Mouse (Mus musculus): ENCODE data around the gene Gm9970. TPM values are rescaled to one million over a fixed set of nuclear protein-coding genes. Genes with fewer than 3 reads are reported as not detected.

Gm9970 gene
- polyA plus RNA-seq, 1 experiment, result not detected

GRCm38 (mm10) chr5:31198170-31198569 lies 42.9 kb downstream of the Gm9970 start:
- TF ChIP-seq CTCF (IDR thresholded peaks at IDR 0.05; ENCODE audit: extremely low read depth, insufficient read depth, low read length) (no peak), POLR2A (IDR thresholded peaks at IDR 0.05; ENCODE audit: extremely low read depth, insufficient read depth, low read length) (peak; percentile 5; the same call in 1 of the 2 replicates)
- H3K4me3 ChIP-seq (ENCODE audit: insufficient read depth, low read length), result no peak overlapping the region
- no peak overlapping the region for H3K27ac ChIP-seq (ENCODE audit: insufficient read depth, low read length)
- peaks cover 2% of the 10 kb centered on the region; the same call in 1 of the 2 replicates for H3K4me1 ChIP-seq (ENCODE audit: control insufficient read depth, insufficient read depth, low read length)

- Histone ChIP-seq H3K27ac (ENCODE audit: insufficient read depth, low read length) (no peak overlapping the region), H3K4me1 (ENCODE audit: control insufficient read depth, insufficient read depth, low read length) (peaks cover 2% of the 10 kb centered on the region; the same call in 1 of the 2 replicates)
- no peak for TF ChIP-seq CTCF (IDR thresholded peaks at IDR 0.05; ENCODE audit: extremely low read depth, insufficient read depth, low read length)
- TF ChIP-seq POLR2A (IDR thresholded peaks at IDR 0.05; ENCODE audit: extremely low read depth, insufficient read depth, low read length), result no peak
Observed at GRCm38 (mm10) chr5:31197072-31197471, 44.0 kb downstream of the Gm9970 start.

GRCm38 (mm10) chr5:31196207-31196606 lies 44.8 kb downstream of the Gm9970 start:
- H3K27ac ChIP-seq (ENCODE audit: insufficient read depth, low read length), result no peak overlapping the region
- no peak overlapping the region for H3K4me3 ChIP-seq (ENCODE audit: insufficient read depth, low read length)
- peaks cover 4% of the 10 kb centered on the region for H3K4me1 ChIP-seq (ENCODE audit: control insufficient read depth, insufficient read depth, low read length)
- TF ChIP-seq POLR2A (IDR thresholded peaks at IDR 0.05; ENCODE audit: extremely low read depth, insufficient read depth, low read length) (no peak), CTCF (IDR thresholded peaks at IDR 0.05; ENCODE audit: extremely low read depth, insufficient read depth, low read length) (no peak)

More at GRCm38 (mm10) chr5:31197072-31197471, 44.0 kb downstream of the Gm9970 start:
- no peak overlapping the region for H3K4me3 ChIP-seq (ENCODE audit: insufficient read depth, low read length)

- Histone ChIP-seq H3K4me3 (ENCODE audit: insufficient read depth, low read length) (no peak overlapping the region), H3K27ac (ENCODE audit: insufficient read depth, low read length) (no peak overlapping the region), H3K4me1 (ENCODE audit: control insufficient read depth, insufficient read depth, low read length) (peaks cover 4% of the 10 kb centered on the region)
- TF ChIP-seq CTCF (IDR thresholded peaks at IDR 0.05; ENCODE audit: extremely low read depth, insufficient read depth, low read length) (no peak), POLR2A (IDR thresholded peaks at IDR 0.05; ENCODE audit: extremely low read depth, insufficient read depth, low read length) (no peak)
Observed at GRCm38 (mm10) chr5:31195671-31196070, 45.4 kb downstream of the Gm9970 start.

GRCm38 (mm10) chr5:31194486-31195485 lies 46.2 kb downstream of the Gm9970 start:
- TF ChIP-seq CTCF (IDR thresholded peaks at IDR 0.05; ENCODE audit: extremely low read depth, insufficient read depth, low read length) (no peak), POLR2A (IDR thresholded peaks at IDR 0.05; ENCODE audit: extremely low read depth, insufficient read depth, low read length) (no peak)
- no peak overlapping the region for H3K27ac ChIP-seq (ENCODE audit: insufficient read depth, low read length)
- H3K4me3 ChIP-seq (ENCODE audit: insufficient read depth, low read length), result no peak overlapping the region
- peaks cover 4% of the 10 kb centered on the region for H3K4me1 ChIP-seq (ENCODE audit: control insufficient read depth, insufficient read depth, low read length)

- H3K4me3 ChIP-seq (ENCODE audit: insufficient read depth, low read length), result peak overlapping the region; percentile 71
- H3K27ac ChIP-seq (ENCODE audit: insufficient read depth, low read length), result peak overlapping the region; percentile 26
- H3K4me1 ChIP-seq (ENCODE audit: control insufficient read depth, insufficient read depth, low read length), result peaks cover 4% of the 10 kb centered on the region
- TF ChIP-seq CTCF (IDR thresholded peaks at IDR 0.05; ENCODE audit: extremely low read depth, insufficient read depth, low read length) (no peak), POLR2A (IDR thresholded peaks at IDR 0.05; ENCODE audit: extremely low read depth, insufficient read depth, low read length) (no peak)
Observed at GRCm38 (mm10) chr5:31193631-31194281, 47.3 kb downstream of the Gm9970 start.

- peak within 1 kb of the TSS; percentile 71 for H3K4me3 ChIP-seq (ENCODE audit: insufficient read depth, low read length)
- TF ChIP-seq CTCF (IDR thresholded peaks at IDR 0.05; ENCODE audit: extremely low read depth, insufficient read depth, low read length), result 0 out of 2 replicates have a peak, but pooled peaks have one; percentile 12
- TF ChIP-seq POLR2A (IDR thresholded peaks at IDR 0.05; ENCODE audit: extremely low read depth, insufficient read depth, low read length), result peak; percentile 86
- peaks cover 4% of the 10 kb centered on the region for H3K4me1 ChIP-seq (ENCODE audit: control insufficient read depth, insufficient read depth, low read length)
- peak within 1 kb of the TSS; percentile 26 for H3K27ac ChIP-seq (ENCODE audit: insufficient read depth, low read length)
Observed at GRCm38 (mm10) chr5:31192939-31193630, 47.9 kb downstream of the Gm9970 start, which contains the start of the genes Snx17 and Eif2b4. Snx17 (plus strand) TSS chr5:31193227. Eif2b4 (minus strand) TSS chr5:31193430.

GRCm38 (mm10) chr5:31192045-31192938 lies 48.7 kb downstream of the Gm9970 start:
- Histone ChIP-seq H3K4me1 (ENCODE audit: control insufficient read depth, insufficient read depth, low read length) (peaks cover 4% of the 10 kb centered on the region), H3K27ac (ENCODE audit: insufficient read depth, low read length) (peak overlapping the region; percentile 17), H3K4me3 (ENCODE audit: insufficient read depth, low read length) (peak overlapping the region; percentile 71)
- TF ChIP-seq POLR2A (IDR thresholded peaks at IDR 0.05; ENCODE audit: extremely low read depth, insufficient read depth, low read length) (no peak), CTCF (IDR thresholded peaks at IDR 0.05; ENCODE audit: extremely low read depth, insufficient read depth, low read length) (no peak)

Other genes starting within 250 kb of the Gm9970 start
- 186 and 189 TPM in 2 replicates for gene Atraid, start 192.9 kb downstream of the Gm9970 start, polyA plus RNA-seq (2012; rRNA removed)
- gene Slc5a6, start 192.3 kb downstream of the Gm9970 start, polyA plus RNA-seq (2012; rRNA removed), result 32.5 and 34.9 TPM in 2 replicates
- gene Cad, start 186.5 kb downstream of the Gm9970 start, polyA plus RNA-seq (2012; rRNA removed), result 13.4 and 14.1 TPM in 2 replicates
- not detected in 2 replicates for gene Dnajc5g, start 134.9 kb downstream of the Gm9970 start, polyA plus RNA-seq (2012; rRNA removed)
- gene Slc30a3, start 133.0 kb downstream of the Gm9970 start, polyA plus RNA-seq (2012; rRNA removed), result 185 and 189 TPM in 2 replicates
- 0.21 TPM in 1 of 2 replicates, not detected in the other for gene Trim54, start 124.5 kb downstream of the Gm9970 start, polyA plus RNA-seq (2012; rRNA removed)
- 0.91 and 0.92 TPM in 2 replicates for gene Ucn, start 102.4 kb downstream of the Gm9970 start, polyA plus RNA-seq (2012; rRNA removed)
- gene Mpv17, start 87.0 kb downstream of the Gm9970 start, polyA plus RNA-seq (2012; rRNA removed), result 96.7 and 102 TPM in 2 replicates
- gene Gm29609, start 61.3 kb downstream of the Gm9970 start, polyA plus RNA-seq (2012; rRNA removed), result 2.8 and 3.4 TPM in 2 replicates
- 86.8 and 92.3 TPM in 2 replicates for gene Gtf3c2, start 61.1 kb downstream of the Gm9970 start, polyA plus RNA-seq (2012; rRNA removed)
- gene Snx17, start 48.0 kb downstream of the Gm9970 start, polyA plus RNA-seq (2012; rRNA removed), result 87.6 and 90.6 TPM in 2 replicates
- gene Eif2b4, start 47.8 kb downstream of the Gm9970 start, polyA plus RNA-seq (2012; rRNA removed), result 62.7 and 66.2 TPM in 2 replicates
- gene Zfp513, start 38.9 kb downstream of the Gm9970 start, polyA plus RNA-seq (2012; rRNA removed), result 38.1 and 42.1 TPM in 2 replicates
- gene Ppm1g, start 20.5 kb downstream of the Gm9970 start, polyA plus RNA-seq (2012; rRNA removed), result 79.8 and 82.8 TPM in 2 replicates
- 105 and 108 TPM in 2 replicates for gene Nrbp1, start 368 bp downstream of the Gm9970 start, polyA plus RNA-seq (2012; rRNA removed)
- gene Krtcap3, start 10.5 kb upstream of the Gm9970 start, polyA plus RNA-seq (2012; rRNA removed), result 3.9 and 4.0 TPM in 2 replicates
- 75.1 and 80.4 TPM in 2 replicates for gene Ift172, start 49.9 kb upstream of the Gm9970 start, polyA plus RNA-seq (2012; rRNA removed)
- gene Fndc4, start 54.8 kb upstream of the Gm9970 start, polyA plus RNA-seq (2012; rRNA removed), result 172 and 184 TPM in 2 replicates
- gene Gckr, start 56.2 kb upstream of the Gm9970 start, polyA plus RNA-seq (2012; rRNA removed), result 0.53 and 0.98 TPM in 2 replicates
- 41.5 and 47.0 TPM in 2 replicates for gene Zfp512, start 211.2 kb upstream of the Gm9970 start, polyA plus RNA-seq (2012; rRNA removed)
- gene 4930548H24Rik, start 244.5 kb upstream of the Gm9970 start, polyA plus RNA-seq (2012; rRNA removed), result not detected in 2 replicates